In the genomic region with DNA sequence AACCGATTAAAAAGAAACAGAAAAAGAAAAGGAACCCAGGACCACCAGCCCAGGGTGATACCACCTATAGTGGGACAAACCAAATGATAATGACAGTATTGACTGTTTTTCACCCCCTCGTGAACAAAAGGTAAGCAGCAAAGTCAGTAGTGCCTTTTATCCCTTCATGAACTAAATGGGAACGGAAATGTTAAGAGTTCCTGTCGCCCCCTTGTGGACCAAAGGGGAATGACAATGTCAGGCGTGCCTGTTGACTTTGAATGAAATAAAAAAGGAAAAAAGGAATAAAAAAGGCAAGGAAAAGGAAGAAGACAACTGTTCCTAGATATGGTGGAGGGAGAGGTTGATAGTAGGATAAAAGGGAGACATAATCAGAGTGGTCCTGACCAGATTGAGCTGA, we compare ENCODE assay signal across 10 mouse cellular contexts. TPM values are rescaled to one million over a fixed set of nuclear protein-coding genes. Genes with fewer than 3 reads are reported as not detected.
DNase-seq lines count a peak whose midpoint lies in the region; ATAC-seq and TF ChIP-seq lines count a peak whose summit lies in the region.
"Had no signal": no experiment of that assay in that cellular context is flagged by ENCODE, and none has a peak within 500 bp of the region (broad histone marks: within the 10 kb centered on the region; RNA-seq: fewer than 3 reads in every experiment).

No protein-coding gene starts in this region.

- DNase-seq in intestine, embryonic 14.5 days (ENCODE audit: low spot score) = peak; percentile 60
- DNase-seq in 416B (ENCODE audit: low read depth) = peak; percentile 45
- peak; percentile 14 for DNase-seq in ES-CJ7 (ENCODE audit: low read depth, low spot score)
- peak; percentile 38 for DNase-seq in embryonic facial prominence, embryonic 10.5 days (ENCODE audit: low spot score)
- DNase-seq in lung, embryonic 14.5 days = peak; percentile 73
- no peak for DNase-seq in thymus, postnatal 0 days (ENCODE audit: low spot score)
- DNase-seq in cerebellum, adult 2 months = no peak

- 23% methylated on average over 5 of the region's 5 CpGs for WGBS in intestine, embryonic 14.5 days
- WGBS in intestine, embryonic 15.5 days = 25% methylated on average over 5 of the region's 5 CpGs
- WGBS in embryonic facial prominence, embryonic 10.5 days = 24% methylated on average over 5 of the region's 5 CpGs
- WGBS in lung, embryonic 14.5 days = 22% methylated on average over 5 of the region's 5 CpGs
- 22% methylated on average over 5 of the region's 5 CpGs for WGBS in cerebellum, adult 2 months

- peak; percentile 67 for TF ChIP-seq CTCF in lung, embryonic 14.5 days (IDR thresholded peaks at IDR 0.05; ENCODE audit: low read depth)
- no peak for TF ChIP-seq CTCF in cerebellum, adult 2 months (IDR thresholded peaks at IDR 0.05; ENCODE audit: borderline replicate concordance, insufficient read depth, low read depth, low read length)

- H3K27ac ChIP-seq in intestine, embryonic 14.5 days (ENCODE audit: low read depth) = no peak overlapping the region
- H3K27ac ChIP-seq in intestine, embryonic 15.5 days = no peak overlapping the region
- H3K27ac ChIP-seq in embryonic facial prominence, embryonic 10.5 days (replicated peaks) = no peak overlapping the region
- H3K27ac ChIP-seq in lung, embryonic 14.5 days (ENCODE audit: low read depth) = no peak overlapping the region
- H3K27ac ChIP-seq in cerebellum, adult 2 months (ENCODE audit: insufficient read depth, low read length) = no peak overlapping the region
- H3K27ac ChIP-seq: hindbrain, embryonic 15.5 days had no signal

- ATAC-seq in intestine, embryonic 14.5 days (replicated peaks; ENCODE audit: low FRiP score, low TSS enrichment, low read depth) = no peak
- ATAC-seq in intestine, embryonic 15.5 days = no peak
- no peak for ATAC-seq in lung, embryonic 14.5 days (ENCODE audit: insufficient read depth)

- no peaks in the 10 kb centered on the region for H3K9me3 ChIP-seq in intestine, embryonic 14.5 days (ENCODE audit: control insufficient read depth, low read length)
- no peaks in the 10 kb centered on the region for H3K9me3 ChIP-seq in intestine, embryonic 15.5 days
- no peaks in the 10 kb centered on the region for H3K9me3 ChIP-seq in embryonic facial prominence, embryonic 10.5 days
- no peaks in the 10 kb centered on the region for H3K9me3 ChIP-seq in lung, embryonic 14.5 days (ENCODE audit: low read depth, low read length)
- H3K9me3 ChIP-seq: hindbrain, embryonic 15.5 days had no signal

- no peak for TF ChIP-seq POLR2A in cerebellum, adult 2 months (IDR thresholded peaks at IDR 0.05; ENCODE audit: borderline replicate concordance, insufficient read depth, low read length)

- H3K9ac ChIP-seq in intestine, embryonic 14.5 days (ENCODE audit: low read length) = no peak overlapping the region
- no peak overlapping the region for H3K9ac ChIP-seq in intestine, embryonic 15.5 days
- H3K9ac ChIP-seq in lung, embryonic 14.5 days = no peak overlapping the region
- H3K9ac ChIP-seq: hindbrain, embryonic 15.5 days had no signal

- no peaks in the 10 kb centered on the region for H3K27me3 ChIP-seq in intestine, embryonic 14.5 days (replicated peaks; ENCODE audit: control insufficient read depth, insufficient read depth, low read length)
- no peaks in the 10 kb centered on the region for H3K27me3 ChIP-seq in intestine, embryonic 15.5 days (replicated peaks)
- H3K27me3 ChIP-seq in embryonic facial prominence, embryonic 10.5 days (replicated peaks; ENCODE audit: low read depth, poor library complexity, severe bottlenecking) = no peaks in the 10 kb centered on the region
- no peaks in the 10 kb centered on the region for H3K27me3 ChIP-seq in lung, embryonic 14.5 days (ENCODE audit: insufficient read depth, low read length)
- H3K27me3 ChIP-seq in cerebellum, adult 2 months (ENCODE audit: control insufficient read depth, insufficient read depth, low read length) = no peaks in the 10 kb centered on the region
- H3K27me3 ChIP-seq: hindbrain, embryonic 15.5 days had no signal

- no peak overlapping the region for H3K4me2 ChIP-seq in intestine, embryonic 14.5 days (ENCODE audit: low read length)
- H3K4me2 ChIP-seq in intestine, embryonic 15.5 days (replicated peaks) = no peak overlapping the region
- no peak overlapping the region for H3K4me2 ChIP-seq in lung, embryonic 14.5 days
- H3K4me2 ChIP-seq: hindbrain, embryonic 15.5 days had no signal

- H3K36me3 ChIP-seq in intestine, embryonic 14.5 days (ENCODE audit: control insufficient read depth, insufficient read depth, low read length) = no peaks in the 10 kb centered on the region
- no peaks in the 10 kb centered on the region for H3K36me3 ChIP-seq in intestine, embryonic 15.5 days
- no peaks in the 10 kb centered on the region for H3K36me3 ChIP-seq in embryonic facial prominence, embryonic 10.5 days (replicated peaks)
- no peaks in the 10 kb centered on the region for H3K36me3 ChIP-seq in lung, embryonic 14.5 days (ENCODE audit: insufficient read depth)
- H3K36me3 ChIP-seq: hindbrain, embryonic 15.5 days had no signal

- H3K4me3 ChIP-seq in intestine, embryonic 14.5 days (ENCODE audit: low read depth, low read length) = no peak overlapping the region
- H3K4me3 ChIP-seq in intestine, embryonic 15.5 days (replicated peaks) = no peak overlapping the region
- H3K4me3 ChIP-seq in embryonic facial prominence, embryonic 10.5 days = no peak overlapping the region
- no peak overlapping the region for H3K4me3 ChIP-seq in lung, embryonic 14.5 days (ENCODE audit: low read depth, low read length)
- H3K4me3 ChIP-seq in cerebellum, adult 2 months (replicated peaks; ENCODE audit: insufficient read depth, low read depth, low read length) = no peak overlapping the region
- H3K4me3 ChIP-seq: hindbrain, embryonic 15.5 days had no signal

- H3K4me1 ChIP-seq in intestine, embryonic 14.5 days (replicated peaks; ENCODE audit: control insufficient read depth, insufficient read depth, low read length) = no peaks in the 10 kb centered on the region
- no peaks in the 10 kb centered on the region for H3K4me1 ChIP-seq in intestine, embryonic 15.5 days (replicated peaks)
- H3K4me1 ChIP-seq in embryonic facial prominence, embryonic 10.5 days = no peaks in the 10 kb centered on the region
- no peaks in the 10 kb centered on the region for H3K4me1 ChIP-seq in lung, embryonic 14.5 days (ENCODE audit: insufficient read depth)
- no peaks in the 10 kb centered on the region for H3K4me1 ChIP-seq in cerebellum, adult 2 months (ENCODE audit: control insufficient read depth, insufficient read depth, low read length)
- H3K4me1 ChIP-seq: hindbrain, embryonic 15.5 days had no signal

RNA-seq across cellular contexts. Expression of a gene that starts 6.5 kb away (rescaled TPM):
- polyA plus RNA-seq in intestine, embryonic 14.5 days (2014; fragmentation: Nextera tagmentation; extraction: Ambion mirVana) = 3.9 and 4.0 TPM in 2 replicates
- 2.8 and 2.9 TPM in 2 replicates for polyA plus RNA-seq in intestine, embryonic 15.5 days (2015; fragmentation: Nextera tagmentation; extraction: Ambion mirVana)
- polyA plus RNA-seq in embryonic facial prominence, embryonic 10.5 days (2016; fragmentation: Nextera tagmentation; extraction: Ambion mirVana) = 1.8 and 1.9 TPM in 2 replicates
- 4.0 and 4.7 TPM in 2 replicates for polyA plus RNA-seq in lung, embryonic 14.5 days (2014; fragmentation: Nextera tagmentation; extraction: Ambion mirVana)
- 0.85 and 1.6 TPM in 2 replicates for polyA plus RNA-seq in thymus, postnatal 0 days (2015; fragmentation: Nextera tagmentation; extraction: Ambion mirVana)
- polyA plus RNA-seq in cerebellum, adult 2 months (2012; rRNA removed) = 0.33 TPM in 1 of 2 replicates, not detected in the other

RNA-seq across cellular contexts. Expression of a gene that starts 15.5 kb away (rescaled TPM):
- polyA plus RNA-seq in intestine, embryonic 14.5 days (2014; fragmentation: Nextera tagmentation; extraction: Ambion mirVana) = not detected in 2 replicates
- 0.14 TPM in 1 of 2 replicates, not detected in the other for polyA plus RNA-seq in intestine, embryonic 15.5 days (2015; fragmentation: Nextera tagmentation; extraction: Ambion mirVana)
- polyA plus RNA-seq in embryonic facial prominence, embryonic 10.5 days (2016; fragmentation: Nextera tagmentation; extraction: Ambion mirVana) = not detected in 2 replicates
- polyA plus RNA-seq in lung, embryonic 14.5 days (2014; fragmentation: Nextera tagmentation; extraction: Ambion mirVana) = not detected in 2 replicates
- polyA plus RNA-seq in thymus, postnatal 0 days (2015; fragmentation: Nextera tagmentation; extraction: Ambion mirVana) = 0.17 TPM in 1 of 2 replicates, not detected in the other
- 0.10 TPM in 1 of 2 replicates, not detected in the other for polyA plus RNA-seq in cerebellum, adult 2 months (2012; rRNA removed)
- polyA plus RNA-seq: hindbrain, embryonic 15.5 days; testis, adult 2 months had no signal

RNA-seq across cellular contexts. Expression of a gene that starts 20.3 kb away (rescaled TPM):
- polyA plus RNA-seq in intestine, embryonic 14.5 days (2014; fragmentation: Nextera tagmentation; extraction: Ambion mirVana) = not detected in 2 replicates
- not detected in 2 replicates for polyA plus RNA-seq in intestine, embryonic 15.5 days (2015; fragmentation: Nextera tagmentation; extraction: Ambion mirVana)
- polyA plus RNA-seq in embryonic facial prominence, embryonic 10.5 days (2016; fragmentation: Nextera tagmentation; extraction: Ambion mirVana) = not detected in 2 replicates
- polyA plus RNA-seq in lung, embryonic 14.5 days (2014; fragmentation: Nextera tagmentation; extraction: Ambion mirVana) = not detected in 2 replicates
- polyA plus RNA-seq in thymus, postnatal 0 days (2015; fragmentation: Nextera tagmentation; extraction: Ambion mirVana) = not detected in 2 replicates
- polyA plus RNA-seq in cerebellum, adult 2 months (2012; rRNA removed) = not detected in 2 replicates
- polyA plus RNA-seq: hindbrain, embryonic 15.5 days; testis, adult 2 months had no signal

Comparison
In these comparisons a context has a peak if more than half of its experiments do, and no peak if none do; other contexts are left out.
1. DNase-seq: peak in intestine, embryonic 14.5 days (single experiment), 416B (single experiment), ES-CJ7 (single experiment), embryonic facial prominence, embryonic 10.5 days (single experiment) and lung, embryonic 14.5 days (single experiment); none in thymus, postnatal 0 days (single experiment) and cerebellum, adult 2 months (0 of 2).